9 mouse cellular contexts compared by ENCODE assay signal in genomic region chr10:118592648-118593368, GRCm38 (mm10).
DNase-seq lines count a peak whose midpoint lies in the region; ATAC-seq lines count a peak whose summit lies in the region.
"Had no signal": no experiment of that assay in that cellular context is flagged by ENCODE, and none has a peak within 500 bp of the region (broad histone marks: within the 10 kb centered on the region; RNA-seq: fewer than 3 reads in every experiment).

No protein-coding gene starts in this region.

- no peak overlapping the region for H3K9ac ChIP-seq in intestine, embryonic 16.5 days (ENCODE audit: low read depth, low read length)
- H3K9ac ChIP-seq: embryonic facial prominence, embryonic 13.5 days had no signal

- H3K27me3 ChIP-seq in intestine, embryonic 16.5 days (replicated peaks; ENCODE audit: control insufficient read depth, insufficient read depth, low read length): no peaks in the 10 kb centered on the region
- no peaks in the 10 kb centered on the region for H3K27me3 ChIP-seq in splenic B cell, adult 2 months (ENCODE audit: control insufficient read depth, insufficient read depth, low read length, poor library complexity, severe bottlenecking)
- H3K27me3 ChIP-seq: embryonic facial prominence, embryonic 13.5 days had no signal

- H3K27ac ChIP-seq in intestine, embryonic 16.5 days (ENCODE audit: low read length): no peak overlapping the region
- H3K27ac ChIP-seq: embryonic facial prominence, embryonic 13.5 days had no signal

- intact Hi-C loops in left cerebral cortex, postnatal 25 days (cut with DNase I): loop anchor here (1.0 to 2.0 kb wide), 2 partner anchors 276 to 486 kb away; no protein-coding TSS in a partner anchor

- no peaks in the 10 kb centered on the region for H3K4me1 ChIP-seq in intestine, embryonic 16.5 days (ENCODE audit: control insufficient read depth, insufficient read depth, low read length)

- WGBS in intestine, embryonic 16.5 days: 39% methylated on average over 16 of the region's 16 CpGs

- peak; percentile 22 for DNase-seq in 3134 (ENCODE audit: extremely low read depth, insufficient read length, low spot score)
- peak; percentile 69 for DNase-seq in T-cell, adult 2 months (ENCODE audit: low spot score)
- peak; percentile 95 to 98 for DNase-seq in cerebellum, postnatal 14 days
- peak; percentile 91 for DNase-seq in gastrocnemius, adult 18-20 months (ENCODE audit: low spot score)
- peak; percentile 86 to 89 for DNase-seq in left cerebral cortex, postnatal 25 days (ENCODE audit: low spot score in 2 of 2)
- peak; percentile 68 for DNase-seq in neural tube, embryonic 10.5 days (ENCODE audit: extremely low spot score, low spot score)
- DNase-seq in splenic B cell, adult 2 months (ENCODE audit: low read depth, low spot score): peak; percentile 89

- H3K36me3 ChIP-seq in intestine, embryonic 16.5 days (ENCODE audit: control insufficient read depth, insufficient read depth, low read length): no peaks in the 10 kb centered on the region
- H3K36me3 ChIP-seq in splenic B cell, adult 2 months (ENCODE audit: control insufficient read depth, insufficient read depth, low read length, poor library complexity, severe bottlenecking): no peaks in the 10 kb centered on the region
- H3K36me3 ChIP-seq: embryonic facial prominence, embryonic 13.5 days had no signal

- H3K4me3 ChIP-seq in intestine, embryonic 16.5 days (ENCODE audit: low read length): no peak overlapping the region
- H3K4me3 ChIP-seq: embryonic facial prominence, embryonic 13.5 days had no signal

- ATAC-seq in intestine, embryonic 16.5 days: 0 out of 2 replicates have a peak, but pooled peaks have one; percentile 56

- no peak overlapping the region for H3K4me2 ChIP-seq in intestine, embryonic 16.5 days (ENCODE audit: low read depth, low read length)
- H3K4me2 ChIP-seq: embryonic facial prominence, embryonic 13.5 days had no signal

- H3K9me3 ChIP-seq in intestine, embryonic 16.5 days (ENCODE audit: control insufficient read depth, low read length): no peaks in the 10 kb centered on the region
- H3K9me3 ChIP-seq: embryonic facial prominence, embryonic 13.5 days had no signal

Comparison
In these comparisons a context has a peak if more than half of its experiments do, and no peak if none do; other contexts are left out.
1. DNase-seq: peak in every context shown above with its lines; median percentile 96 in cerebellum, postnatal 14 days; 91 in gastrocnemius, adult 18-20 months; 89 in splenic B cell, adult 2 months; 88 in left cerebral cortex, postnatal 25 days; 69 in T-cell, adult 2 months; 68 in neural tube, embryonic 10.5 days; 22 in 3134.